ENCODE assay signal across 14 mouse cellular contexts in the genomic region with DNA sequence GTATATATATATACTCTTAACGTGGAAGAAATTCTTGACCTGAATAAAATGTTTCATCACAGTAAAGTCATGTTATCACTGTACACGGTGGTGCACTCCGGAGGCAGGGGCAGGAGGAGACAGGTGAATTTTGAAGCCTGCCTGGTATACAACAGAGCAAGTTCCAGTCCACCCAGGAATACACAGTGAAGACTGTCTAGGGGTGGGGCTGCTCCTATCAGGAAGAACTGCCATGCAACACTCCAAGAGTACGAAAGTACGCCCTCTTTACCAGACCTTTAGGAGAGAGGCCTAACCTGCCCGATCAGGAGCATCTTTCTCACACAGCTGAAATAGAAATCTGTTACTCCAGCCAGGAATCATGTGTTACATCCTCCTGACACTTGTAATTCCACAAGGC. TPM values are rescaled to one million over a fixed set of nuclear protein-coding genes. Genes with fewer than 3 reads are reported as not detected.
"Had no signal": no experiment of that assay in that cellular context is flagged by ENCODE, and none has a peak within 500 bp of the region (broad histone marks: within the 10 kb centered on the region; RNA-seq: fewer than 3 reads in every experiment).

No protein-coding gene starts in this region.

- DNase-seq: lung, embryonic 14.5 days; lung, postnatal 10 days; lung, postnatal 4 days; right cerebral cortex, postnatal 14 days; thymus, adult 2 months; thymus, postnatal 25 days; thymus, postnatal 4 days had no signal

- ATAC-seq: midbrain, embryonic 13.5 days; midbrain, embryonic 15.5 days had no signal

- H3K27me3 ChIP-seq: midbrain, embryonic 15.5 days; neural tube, embryonic 12.5 days; stomach, embryonic 15.5 days had no signal

- H3K9ac ChIP-seq: lung, embryonic 14.5 days; midbrain, embryonic 13.5 days; midbrain, embryonic 15.5 days; neural tube, embryonic 12.5 days; stomach, embryonic 15.5 days had no signal

- H3K4me2 ChIP-seq: lung, embryonic 14.5 days; midbrain, embryonic 11.5 days; midbrain, embryonic 13.5 days; midbrain, embryonic 15.5 days; neural tube, embryonic 12.5 days; stomach, embryonic 15.5 days had no signal

- H3K36me3 ChIP-seq: midbrain, embryonic 13.5 days; midbrain, embryonic 15.5 days; neural tube, embryonic 12.5 days; stomach, embryonic 15.5 days had no signal

- H3K4me3 ChIP-seq: midbrain, embryonic 13.5 days; midbrain, embryonic 15.5 days; neural tube, embryonic 12.5 days; stomach, embryonic 15.5 days had no signal

- H3K4me1 ChIP-seq: stomach, embryonic 15.5 days had no signal

- H3K27ac ChIP-seq: midbrain, embryonic 13.5 days; midbrain, embryonic 15.5 days; neural tube, embryonic 12.5 days; stomach, embryonic 15.5 days; stomach, postnatal 0 days had no signal

- H3K9me3 ChIP-seq: midbrain, embryonic 13.5 days; midbrain, embryonic 15.5 days; neural tube, embryonic 12.5 days; stomach, embryonic 15.5 days had no signal

RNA-seq across cellular contexts. Expression of a gene that starts 28.6 kb away (rescaled TPM):
- total RNA-seq: monocyte, adult 5-6 weeks had no signal
